Mouse (Mus musculus): ENCODE measurements around the gene Adgrl2.
A peak's percentile ranks its signal among the peaks of the same experiment; 100 is the strongest.

Gene Adgrl2

DNA sequence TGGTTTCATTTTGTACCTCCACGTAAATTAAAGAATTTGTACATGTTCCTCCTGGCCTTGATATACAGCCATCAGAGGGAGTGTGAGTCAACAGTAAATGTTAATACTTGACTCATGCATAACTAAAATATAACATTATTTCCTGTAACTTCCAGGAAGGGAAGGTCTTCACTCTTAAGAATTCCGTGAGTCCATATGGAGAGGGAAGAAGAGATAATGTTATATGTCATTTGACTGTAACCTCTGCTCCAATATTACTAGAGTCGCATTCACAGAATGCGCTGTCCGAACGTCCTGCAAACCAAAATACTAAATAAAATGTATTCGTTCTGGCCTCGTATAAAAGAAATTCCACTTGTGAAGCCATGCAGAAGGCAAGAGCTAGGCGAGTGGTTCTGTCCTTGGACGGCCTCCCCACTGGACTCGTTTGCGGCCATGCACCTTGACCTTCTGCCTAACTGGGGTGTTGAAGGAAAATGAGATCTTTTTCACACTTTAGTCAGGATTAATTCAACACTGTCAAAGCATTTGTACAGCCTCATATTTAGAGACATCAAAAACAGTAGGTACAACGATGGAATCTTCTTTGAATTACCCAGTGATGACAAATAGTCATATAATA lies 68.3 kb downstream of the Adgrl2 start:
- DNase-seq (ENCODE audit: low read depth): no peak

DNA sequence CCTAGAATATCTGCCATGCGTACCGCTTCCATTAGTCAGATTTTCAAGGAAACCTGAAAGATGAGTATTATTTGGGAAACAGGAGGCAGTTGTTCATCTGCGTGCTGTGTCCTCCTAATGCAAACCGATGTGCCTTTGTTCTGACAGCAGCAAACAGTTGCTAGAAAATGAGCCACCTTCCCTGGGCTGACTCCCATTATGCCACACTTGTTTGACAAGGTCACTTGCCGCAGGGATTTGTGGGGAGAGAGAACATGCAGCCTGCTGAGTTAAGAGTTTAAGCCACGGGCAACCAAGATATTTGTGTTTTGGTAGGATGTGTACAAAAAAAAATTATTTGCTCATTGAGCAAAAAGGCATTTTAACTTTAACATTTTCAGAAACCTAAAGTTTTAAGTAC lies 69.5 kb downstream of the Adgrl2 start:
- DNase-seq (ENCODE audit: low read depth): no peak

DNA sequence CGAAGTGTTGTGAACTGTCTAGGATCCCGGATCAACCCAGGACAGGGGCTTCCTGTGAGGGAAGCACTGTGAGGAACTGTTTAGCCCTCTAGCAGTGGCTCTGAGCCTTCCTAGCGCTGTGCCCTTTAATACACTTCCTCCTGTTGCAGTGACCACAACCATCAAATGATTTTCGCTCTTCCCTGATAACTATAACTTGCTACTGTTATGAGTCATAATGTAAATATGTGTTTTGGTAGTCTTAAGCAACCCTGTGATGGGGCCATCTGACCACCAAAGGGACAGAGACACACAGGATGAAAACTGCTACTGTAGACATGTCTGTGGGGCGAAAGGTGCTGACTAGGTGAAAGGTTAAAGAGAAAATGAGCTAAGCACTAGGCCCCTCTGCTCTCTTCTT lies 71.9 kb downstream of the Adgrl2 start:
- DNase-seq (ENCODE audit: low read depth): no peak

DNA sequence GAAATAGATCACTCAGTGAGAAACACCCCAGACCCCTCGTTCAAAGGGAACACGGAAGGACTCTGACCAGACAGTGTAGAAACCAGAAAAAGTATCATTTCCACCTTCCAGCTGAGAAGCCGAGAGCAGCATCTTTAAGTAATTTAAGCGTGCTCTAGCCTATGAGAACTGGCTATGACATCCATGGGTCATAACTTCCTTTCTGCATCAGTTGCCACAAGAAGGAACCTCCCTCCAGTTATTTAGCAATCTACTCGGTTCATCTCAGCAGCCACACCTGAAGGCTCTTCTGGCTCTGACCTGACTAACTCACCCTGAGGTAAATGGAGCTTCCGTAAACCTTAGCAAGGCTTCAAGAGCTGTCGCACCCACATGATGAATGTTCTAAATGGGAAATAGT lies 72.5 kb downstream of the Adgrl2 start:
- no peak for DNase-seq (ENCODE audit: low read depth)

- no peak for DNase-seq (ENCODE audit: low read depth)
These were observed 74.1 kb downstream of the Adgrl2 start for GRCm38 (mm10) chr3:148916226-148916625.

- DNase-seq (ENCODE audit: low read depth): no peak
These were observed 77.2 kb downstream of the Adgrl2 start for GRCm38 (mm10) chr3:148912944-148913684.

- no peak for DNase-seq (ENCODE audit: low read depth)
These were observed 77.8 kb downstream of the Adgrl2 start for GRCm38 (mm10) chr3:148912536-148912935.

GRCm38 (mm10) chr3:148907873-148908272 lies 82.5 kb downstream of the Adgrl2 start:
- no peak for DNase-seq (ENCODE audit: low read depth)

DNA sequence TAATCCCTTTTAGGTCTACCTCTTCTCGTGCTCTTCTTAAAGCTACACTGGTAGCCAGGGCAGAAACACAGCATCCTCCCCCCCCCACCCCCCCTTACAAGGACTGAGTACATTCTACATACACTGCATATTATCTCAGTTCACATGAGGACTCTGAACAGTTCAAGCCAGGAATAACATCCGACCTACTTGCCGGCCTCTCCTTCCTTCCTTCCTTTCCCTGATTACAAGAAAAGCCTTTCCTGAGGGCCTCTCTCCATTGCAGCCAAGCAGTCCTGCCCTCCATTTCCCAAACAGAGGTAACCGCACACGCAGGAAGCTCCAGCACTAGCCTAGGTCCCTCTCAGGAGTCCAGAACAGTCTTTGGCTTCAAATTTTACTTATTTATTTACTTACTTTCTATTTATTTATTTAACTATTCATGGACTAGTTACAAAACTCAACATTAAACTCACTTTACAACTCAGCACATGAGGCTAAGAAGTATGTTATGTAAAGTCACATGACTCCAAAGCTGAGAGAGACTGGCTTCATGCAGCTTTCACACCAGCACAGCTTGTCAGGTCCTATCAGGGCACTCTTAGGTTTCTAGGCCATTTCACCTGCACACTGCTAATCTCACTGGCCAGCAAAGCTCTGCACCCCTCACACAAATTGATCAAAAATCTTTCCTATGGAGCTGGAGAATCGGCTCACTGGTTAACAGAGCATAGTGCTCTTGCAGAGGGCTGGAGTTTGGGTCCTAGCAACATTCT lies 83.2 kb downstream of the Adgrl2 start:
- DNase-seq (ENCODE audit: low read depth): no peak

- no peak for DNase-seq (ENCODE audit: low read depth)
These were observed 84.2 kb downstream of the Adgrl2 start for GRCm38 (mm10) chr3:148905906-148906779.

DNA sequence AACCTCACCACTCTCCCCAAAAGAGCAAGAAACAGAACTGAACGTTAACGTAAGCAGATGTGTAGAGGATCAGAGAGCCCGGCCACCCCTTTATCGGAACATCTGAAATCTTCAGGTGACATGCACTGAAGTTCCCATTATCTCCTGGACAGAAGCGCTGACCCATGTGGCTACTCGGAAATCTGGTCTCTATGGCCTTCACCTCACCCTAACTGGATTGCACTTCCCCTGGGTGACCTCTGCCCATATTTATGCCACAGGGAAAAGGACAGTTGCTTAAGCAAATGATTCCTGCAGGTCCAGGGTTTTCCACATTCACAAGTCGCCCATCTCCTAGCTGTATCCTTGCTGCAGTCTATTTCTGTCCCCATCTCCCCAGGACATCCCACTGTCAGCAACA lies 84.9 kb downstream of the Adgrl2 start:
- no peak for DNase-seq (ENCODE audit: low read depth)

DNA sequence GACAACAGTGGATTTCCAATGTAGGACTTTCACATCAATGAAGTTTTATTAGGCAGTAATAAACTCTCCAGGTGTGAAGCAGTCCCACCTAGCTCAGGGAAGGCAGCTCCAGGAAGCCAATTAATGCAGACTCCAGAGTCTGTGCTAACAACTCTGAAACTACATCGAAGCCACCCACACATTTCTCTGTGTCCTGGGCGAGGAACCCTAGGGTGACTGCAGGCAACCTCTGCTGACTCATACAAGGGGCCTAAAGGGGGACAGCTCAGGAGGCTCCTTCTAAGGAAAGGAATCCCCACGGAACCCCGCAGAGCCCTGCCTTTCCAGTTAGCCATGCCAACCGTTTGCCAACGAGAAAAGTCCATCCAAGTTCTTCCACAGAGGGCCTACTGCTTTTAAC lies 90.5 kb downstream of the Adgrl2 start:
- peak; percentile 29 for DNase-seq (ENCODE audit: low read depth)

DNA sequence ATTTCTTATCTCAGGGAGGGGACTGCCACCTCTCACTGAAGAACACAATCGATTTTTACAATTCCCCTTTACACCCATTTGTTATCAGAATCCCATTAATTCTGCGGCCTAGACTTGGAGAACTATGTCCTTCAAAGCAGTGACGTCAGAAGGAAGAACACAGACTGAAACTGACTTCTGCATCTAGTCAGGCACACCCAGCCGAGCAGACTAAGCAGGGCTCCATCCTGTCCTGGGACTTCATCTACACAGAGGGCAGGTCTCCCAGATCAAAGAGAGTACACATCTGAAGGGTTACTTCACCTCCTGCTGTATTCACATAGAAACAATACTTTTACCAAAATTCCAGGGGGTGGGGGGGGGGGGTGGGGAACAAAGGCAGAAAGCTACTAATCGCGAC lies 90.9 kb downstream of the Adgrl2 start:
- no peak for DNase-seq (ENCODE audit: low read depth)

- no peak for DNase-seq (ENCODE audit: low read depth)
These were observed 91.7 kb downstream of the Adgrl2 start for GRCm38 (mm10) chr3:148898535-148899250.

GRCm38 (mm10) chr3:148896281-148896680 lies 94.1 kb downstream of the Adgrl2 start:
- DNase-seq (ENCODE audit: low read depth): no peak

GRCm38 (mm10) chr3:148895396-148896109 lies 94.8 kb downstream of the Adgrl2 start:
- no peak for DNase-seq (ENCODE audit: low read depth)

GRCm38 (mm10) chr3:148894867-148895266 lies 95.5 kb downstream of the Adgrl2 start:
- DNase-seq (ENCODE audit: low read depth): no peak

DNA sequence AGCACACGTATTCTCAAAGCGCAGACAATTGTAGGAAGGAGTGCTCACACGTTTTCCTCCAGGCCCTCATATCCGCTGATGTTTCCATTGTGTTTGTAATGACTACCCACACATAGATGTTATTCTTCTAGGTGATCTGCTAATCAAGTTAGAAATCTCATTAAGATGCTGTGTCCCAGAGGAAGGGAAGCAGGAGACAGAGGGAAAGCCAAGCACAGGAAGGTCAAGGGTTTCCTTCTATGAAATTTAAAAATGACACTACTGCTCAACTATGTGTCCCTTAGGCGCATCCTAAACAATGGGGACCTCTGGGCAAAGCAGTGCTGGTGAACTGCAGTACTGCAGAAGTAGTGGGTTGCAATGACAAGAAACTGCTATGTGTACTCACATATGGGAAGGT lies 102.5 kb downstream of the Adgrl2 start:
- no peak for DNase-seq (ENCODE audit: low read depth)

GRCm38 (mm10) chr3:148886956-148887355 lies 103.4 kb downstream of the Adgrl2 start:
- DNase-seq (ENCODE audit: low read depth): no peak

GRCm38 (mm10) chr3:148885980-148886668 lies 104.2 kb downstream of the Adgrl2 start:
- DNase-seq (ENCODE audit: low read depth): no peak

Data from NIH3T3 (cell line).